Mouse (Mus musculus): ENCODE data around the gene Plk5.

DNA sequence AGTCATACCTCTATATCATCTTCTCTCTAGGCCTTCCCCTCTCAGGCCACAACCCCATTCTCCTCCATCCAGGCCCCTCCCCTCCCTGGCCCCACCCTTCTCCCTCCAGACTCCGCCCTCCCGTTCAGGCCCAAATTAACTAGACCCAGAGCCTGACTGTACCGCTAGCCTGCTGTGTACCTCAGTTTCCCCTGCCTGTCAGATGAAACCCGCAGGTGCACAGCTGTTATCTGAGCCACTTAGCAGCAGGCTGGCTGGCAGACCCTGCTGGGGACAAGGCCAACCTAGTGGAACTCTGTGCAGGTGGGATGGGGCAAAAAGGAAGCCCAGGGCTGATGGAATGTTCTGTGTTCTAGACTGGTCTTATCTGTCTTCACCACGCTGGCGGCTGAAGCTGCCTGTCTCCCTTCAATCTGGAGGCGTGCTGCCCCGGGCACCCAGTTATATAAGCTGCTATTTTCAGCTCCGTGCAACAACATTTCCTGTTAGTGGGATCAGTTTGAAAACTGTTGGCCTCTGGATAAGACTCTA is 12.1 kb upstream of the Plk5 start:
- TF ChIP-seq CTCF (IDR thresholded peaks at IDR 0.05; ENCODE audit: low read depth) (no peak), EP300 (IDR thresholded peaks at IDR 0.05; ENCODE audit: low read depth) (peak; percentile 70)
